Mouse (Mus musculus): Measurements from ENCODE around the gene Rsph14.

Rsph14 gene

DNA sequence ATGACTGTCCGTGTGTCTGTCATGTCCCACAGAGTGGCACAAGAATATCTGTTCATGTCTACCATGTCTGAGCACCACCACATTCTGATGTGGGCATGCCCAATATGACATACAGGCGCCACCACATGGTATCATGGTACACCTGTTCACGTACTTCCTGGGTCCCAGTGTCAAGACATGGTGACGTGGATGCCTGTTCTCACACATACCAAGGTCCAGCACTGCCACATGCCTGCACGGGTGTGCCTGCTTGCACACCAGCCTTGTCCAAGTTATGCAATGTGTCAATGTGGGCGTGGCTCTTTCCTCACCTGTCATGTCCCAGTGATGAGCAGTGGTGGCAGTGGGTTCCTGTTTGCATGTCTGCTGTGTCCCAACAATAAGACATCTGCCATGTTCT lies 99.9 kb downstream of the Rsph14 start:
- DNase-seq (ENCODE audit: low spot score): no peak

- no peak for DNase-seq (ENCODE audit: low spot score)
These were observed 100.8 kb downstream of the Rsph14 start for GRCm38 (mm10) chr10:74931631-74932030.

DNA sequence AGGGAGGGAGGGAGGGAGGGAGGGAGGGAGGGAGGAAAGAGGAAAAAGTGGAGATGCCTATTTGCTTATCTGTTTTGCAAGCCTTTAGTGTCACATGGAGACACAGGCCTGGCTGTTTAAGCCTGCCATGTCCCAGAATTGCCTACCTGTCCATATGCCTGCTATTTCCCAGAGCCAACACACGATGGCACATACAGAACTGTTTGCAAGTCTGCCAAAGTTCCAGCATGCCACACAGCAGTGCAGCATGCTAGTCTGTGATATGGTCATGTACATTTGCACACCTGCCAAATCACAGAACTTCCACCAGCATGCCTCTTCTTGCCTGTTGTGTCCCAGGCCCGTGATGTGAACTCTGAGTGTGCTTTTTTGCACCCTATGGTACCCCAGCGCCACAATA lies 101.8 kb downstream of the Rsph14 start:
- no peak for DNase-seq (ENCODE audit: low spot score)

DNA sequence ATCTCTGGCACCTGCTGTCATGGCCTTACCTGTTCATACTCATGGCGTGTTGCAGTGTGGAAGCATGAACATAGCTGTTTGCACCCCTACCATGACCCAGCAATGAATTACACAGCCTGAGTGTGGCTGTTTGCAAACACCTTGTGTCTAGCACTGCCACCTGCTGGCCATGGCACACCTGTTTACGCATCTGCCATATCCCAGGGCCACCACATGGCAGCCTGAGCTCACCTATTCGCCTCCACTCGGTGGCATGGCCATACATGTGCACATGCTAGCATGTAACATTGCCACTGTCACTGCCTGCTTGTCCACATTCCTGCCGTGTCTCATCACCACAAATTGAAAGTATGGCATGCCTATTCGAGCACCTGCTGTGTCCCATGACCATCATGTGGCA lies 102.8 kb downstream of the Rsph14 start:
- no peak for DNase-seq (ENCODE audit: low spot score)

DNA sequence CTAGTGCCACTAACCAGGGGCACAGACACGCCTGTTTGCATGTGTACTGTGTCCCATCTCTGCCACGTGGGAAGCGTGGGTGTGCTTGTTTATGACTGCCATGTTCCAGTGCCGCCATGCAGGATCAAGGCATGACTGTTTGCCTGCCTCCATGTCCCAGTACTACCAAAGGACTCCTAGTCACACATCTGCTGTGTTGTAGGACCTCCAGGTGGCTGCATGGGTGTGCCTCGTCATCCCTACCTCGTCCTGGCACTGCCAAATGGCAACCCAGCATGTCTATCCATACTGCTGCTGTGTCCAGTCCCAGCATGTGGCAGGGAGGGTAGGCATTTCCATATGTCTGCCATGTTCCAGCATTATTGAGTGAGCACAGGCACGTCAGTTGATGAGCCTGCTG lies 104.1 kb downstream of the Rsph14 start:
- no peak for DNase-seq (ENCODE audit: low spot score)

- peak; percentile 66 for DNase-seq (ENCODE audit: low spot score)
These were observed 107.1 kb downstream of the Rsph14 start for GRCm38 (mm10) chr10:74925324-74925723.

DNA sequence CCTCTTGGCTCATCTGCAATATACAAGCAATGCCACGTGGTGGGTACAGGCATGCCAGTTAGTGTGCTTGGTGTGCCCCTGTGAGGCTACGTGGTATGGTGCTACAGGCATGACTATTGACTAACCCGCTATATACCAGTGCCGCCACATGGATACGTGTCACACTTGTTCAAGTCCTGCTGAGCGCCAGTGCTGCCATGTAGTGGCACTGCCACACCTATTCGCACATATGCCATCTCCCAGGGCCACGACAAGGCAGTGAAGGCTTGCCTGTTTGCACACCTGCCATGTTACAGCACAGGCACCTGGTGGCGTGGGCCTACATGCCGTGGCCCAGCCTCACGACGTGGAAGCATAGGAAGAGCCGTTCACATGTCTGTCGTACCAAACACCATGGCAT lies 108.1 kb downstream of the Rsph14 start:
- no peak for DNase-seq (ENCODE audit: low spot score)

DNA sequence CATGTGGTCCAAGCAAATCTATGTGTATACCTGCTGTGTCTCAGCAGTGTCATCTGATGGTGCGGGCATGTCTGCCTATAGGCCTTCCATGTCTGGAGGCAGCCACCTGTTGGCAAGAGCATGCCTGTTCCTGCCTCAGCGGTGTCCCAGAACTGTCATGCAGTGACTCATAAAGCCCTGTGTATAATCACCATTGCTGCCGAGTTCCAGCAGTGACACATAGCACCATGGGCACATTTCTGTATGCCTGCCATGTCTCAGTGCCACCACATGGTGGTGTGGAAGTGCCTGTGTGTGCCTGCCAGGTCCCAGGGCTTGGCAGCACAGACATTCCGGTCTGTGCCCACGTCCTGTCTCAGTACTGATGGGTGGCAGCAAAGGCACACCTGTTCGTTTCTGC lies 109.6 kb downstream of the Rsph14 start:
- peak; percentile 69 for DNase-seq (ENCODE audit: low spot score)

DNA sequence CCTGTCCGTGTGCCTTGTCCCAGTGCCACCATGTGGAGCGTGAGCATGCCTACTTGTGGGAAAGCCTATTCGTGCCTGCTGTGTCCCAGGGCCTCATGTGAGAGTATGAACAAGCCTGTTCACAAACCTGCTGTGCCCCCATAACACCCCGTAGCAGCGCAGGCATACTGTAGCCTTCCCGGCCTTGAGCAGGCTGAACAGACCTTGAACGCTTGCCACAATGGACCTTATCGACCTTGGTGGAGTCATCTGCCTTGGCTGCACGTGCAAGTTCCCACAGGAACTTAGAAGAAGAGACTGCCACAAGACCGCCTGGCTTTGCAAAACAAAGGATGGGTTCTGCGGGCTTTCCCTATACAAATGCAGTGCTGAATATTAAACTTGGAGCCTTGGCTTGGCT lies 110.8 kb downstream of the Rsph14 start:
- DNase-seq (ENCODE audit: low spot score): no peak

- DNase-seq (ENCODE audit: low spot score): peak; percentile 36
These were observed 111.4 kb downstream of the Rsph14 start for GRCm38 (mm10) chr10:74920853-74921567.

GRCm38 (mm10) chr10:74919277-74919676 lies 113.1 kb downstream of the Rsph14 start:
- no peak for DNase-seq (ENCODE audit: low spot score)

GRCm38 (mm10) chr10:74908431-74908830 lies 124.0 kb downstream of the Rsph14 start:
- no peak for DNase-seq (ENCODE audit: low spot score)

All from retina, embryonic 14.5 days (tissue).